Mouse (Mus musculus) spleen, adult 10 weeks (tissue): ENCODE data around the gene Myo1g. TPM values are rescaled to one million over a fixed set of nuclear protein-coding genes. Genes with fewer than 3 reads are reported as not detected.

Experiments used
- polyA plus RNA-seq: library from polyadenylated mRNA; stranded (reverse); fragments of 350-450 nt; fragmentation: Illumina TruSeq; extraction: RNeasy Lipid Tissue Mini Kit (QIAGEN cat#74804); gene quantifications from one replicate; pipeline ENCODE4 v1.2.3, GENCODE M21; 2015; ENCODE audit warnings: low replicate concordance; ENCODE audit not compliant: insufficient read depth

The Myo1g gene
- 99.7 TPM for polyA plus RNA-seq

DNA sequence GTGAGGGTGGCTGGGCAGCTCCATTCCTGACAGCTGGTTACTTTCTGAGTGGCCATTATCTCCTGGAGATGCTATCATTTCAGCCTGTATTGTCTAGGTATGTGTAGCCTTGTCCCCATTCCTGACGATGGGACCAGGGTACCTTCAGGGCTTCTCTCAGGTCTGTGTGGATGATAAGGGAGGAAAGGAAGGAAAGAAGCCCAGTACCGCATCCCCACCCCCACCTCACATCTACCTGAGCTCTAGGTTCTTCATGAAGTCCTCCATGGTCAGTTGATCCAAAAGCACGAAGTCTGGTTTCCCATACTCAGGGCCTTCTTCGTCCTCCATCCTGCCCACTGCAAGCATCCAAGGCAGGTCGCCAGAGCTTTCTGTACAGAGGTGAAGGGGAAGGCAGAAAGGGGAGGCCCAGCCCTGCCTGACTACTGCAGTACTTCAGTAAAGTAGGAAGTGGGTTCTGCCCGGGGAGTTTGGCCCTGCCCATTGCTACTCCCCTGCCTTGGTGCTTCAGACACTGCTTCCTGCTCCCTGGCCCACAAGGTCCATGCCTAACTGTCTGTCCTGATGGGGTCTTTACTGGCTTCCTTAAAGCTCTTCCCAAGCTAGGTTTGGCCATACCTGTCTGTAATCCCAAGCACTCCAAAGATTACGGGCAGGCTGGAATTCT, at the start of gene Myo1g:
TSS of gene Myo1g (minus strand) at position 459 of the 667 bp plus-strand sequence.

DNA sequence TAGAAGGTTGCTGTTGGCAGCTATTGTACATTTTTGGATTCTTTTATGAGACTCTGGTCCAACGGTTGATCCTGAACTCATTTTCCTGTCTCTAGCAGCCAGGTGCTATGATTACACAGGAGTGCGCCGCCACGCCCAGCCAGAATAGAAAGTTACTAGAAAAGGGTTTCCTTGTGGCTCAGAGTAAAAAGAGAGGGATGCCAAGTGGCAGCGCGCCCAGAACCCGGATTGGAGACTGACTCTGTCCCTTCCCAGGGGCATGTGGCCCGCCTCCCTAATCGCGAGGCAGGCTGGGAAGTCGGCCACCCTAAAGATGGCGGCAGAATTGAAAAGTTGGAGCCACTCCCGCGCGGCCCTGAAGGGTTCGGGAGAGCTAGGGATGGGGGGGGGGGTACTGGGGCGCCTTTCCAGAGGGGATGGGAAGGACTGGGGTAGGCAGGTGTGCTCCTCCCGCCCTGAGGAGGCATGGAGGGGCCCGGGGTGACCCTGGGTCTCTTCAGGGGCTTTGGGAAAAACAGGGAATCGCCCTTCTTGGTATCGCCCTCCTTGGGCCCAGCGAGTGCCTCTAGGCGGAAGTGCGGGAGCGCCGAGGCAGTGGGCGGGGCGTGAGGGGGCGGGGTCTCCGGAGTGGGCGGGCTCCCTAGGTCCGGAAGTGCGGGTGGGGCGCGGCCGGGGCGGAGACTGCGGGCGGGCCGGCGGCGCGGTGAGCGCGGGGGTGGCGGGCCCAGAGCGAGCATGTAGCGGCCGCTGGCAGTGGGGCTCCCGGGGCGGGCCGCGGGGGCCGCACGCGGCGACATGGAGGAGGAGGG, 25.6 kb upstream of the Myo1g start, which contains the start of gene Ccm2:
TSS of gene Ccm2 (plus strand) at position 683 of the 809 bp plus-strand sequence.

DNA sequence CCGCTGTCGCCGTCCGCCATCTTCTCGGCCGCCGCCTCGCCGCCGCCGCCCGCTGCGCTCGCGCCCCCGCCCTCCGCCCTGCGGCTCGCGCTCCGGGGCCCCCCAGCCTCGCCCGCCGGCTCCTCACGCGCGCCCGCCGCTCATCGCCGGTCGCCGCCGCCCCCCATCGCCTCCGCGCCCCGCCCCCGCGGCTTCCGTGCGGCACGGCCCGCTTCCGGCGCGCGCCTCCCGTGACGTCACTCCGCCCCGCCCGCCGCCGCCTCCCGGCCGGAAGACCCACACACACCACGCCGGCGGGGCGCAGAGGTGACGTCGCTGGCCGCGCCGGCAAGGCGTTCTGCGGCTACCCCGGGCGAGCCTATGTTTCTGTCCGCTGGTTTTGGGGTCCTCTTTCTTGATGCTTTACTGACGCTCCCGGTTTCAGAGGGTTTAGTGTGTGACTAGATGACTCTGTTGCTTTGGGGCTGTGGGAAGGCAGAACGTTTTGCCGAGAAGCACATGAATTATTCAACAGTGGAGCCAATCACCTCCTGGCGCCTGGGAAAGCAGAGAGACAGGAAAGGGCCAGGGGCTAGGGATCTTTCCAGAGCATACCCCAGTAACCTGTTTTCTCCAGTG, 44.8 kb downstream of the Myo1g start, which contains the start of gene Purb:
TSS of gene Purb (minus strand) at position 51 of the 618 bp plus-strand sequence.

Other genes starting within 250 kb of the Myo1g start
- gene Tmed4, start 246.1 kb downstream of the Myo1g start, polyA plus RNA-seq: 35.0 TPM
- 80.6 TPM for gene Ogdh, start 229.3 kb downstream of the Myo1g start, polyA plus RNA-seq
- gene Zmiz2, start 131.9 kb downstream of the Myo1g start, polyA plus RNA-seq: 28.3 TPM
- 2,887 TPM for gene Ppia, start 105.5 kb downstream of the Myo1g start, polyA plus RNA-seq
- gene H2afv, start 76.5 kb downstream of the Myo1g start, polyA plus RNA-seq: 49.2 TPM
- 98.1 TPM for gene Purb, start 45.0 kb downstream of the Myo1g start, polyA plus RNA-seq
- gene Ccm2, start 25.9 kb upstream of the Myo1g start, polyA plus RNA-seq: 85.4 TPM
- gene Nacad, start 85.1 kb upstream of the Myo1g start, polyA plus RNA-seq: 0.21 TPM
- gene Tbrg4, start 105.1 kb upstream of the Myo1g start, polyA plus RNA-seq: 21.5 TPM
- not detected for gene Wap, start 117.7 kb upstream of the Myo1g start, polyA plus RNA-seq
- gene Ramp3, start 137.6 kb upstream of the Myo1g start, polyA plus RNA-seq: 0.65 TPM